Mouse (Mus musculus) WW6 (cell line): ENCODE results near the gene Cggbp1.

Experiments
- DNase-seq: peaks from one replicate; pipeline ENCODE4 v3.0.0-alpha.2; 2013; ENCODE audit warnings: low read depth, low spot score

Gene Cggbp1

DNA sequence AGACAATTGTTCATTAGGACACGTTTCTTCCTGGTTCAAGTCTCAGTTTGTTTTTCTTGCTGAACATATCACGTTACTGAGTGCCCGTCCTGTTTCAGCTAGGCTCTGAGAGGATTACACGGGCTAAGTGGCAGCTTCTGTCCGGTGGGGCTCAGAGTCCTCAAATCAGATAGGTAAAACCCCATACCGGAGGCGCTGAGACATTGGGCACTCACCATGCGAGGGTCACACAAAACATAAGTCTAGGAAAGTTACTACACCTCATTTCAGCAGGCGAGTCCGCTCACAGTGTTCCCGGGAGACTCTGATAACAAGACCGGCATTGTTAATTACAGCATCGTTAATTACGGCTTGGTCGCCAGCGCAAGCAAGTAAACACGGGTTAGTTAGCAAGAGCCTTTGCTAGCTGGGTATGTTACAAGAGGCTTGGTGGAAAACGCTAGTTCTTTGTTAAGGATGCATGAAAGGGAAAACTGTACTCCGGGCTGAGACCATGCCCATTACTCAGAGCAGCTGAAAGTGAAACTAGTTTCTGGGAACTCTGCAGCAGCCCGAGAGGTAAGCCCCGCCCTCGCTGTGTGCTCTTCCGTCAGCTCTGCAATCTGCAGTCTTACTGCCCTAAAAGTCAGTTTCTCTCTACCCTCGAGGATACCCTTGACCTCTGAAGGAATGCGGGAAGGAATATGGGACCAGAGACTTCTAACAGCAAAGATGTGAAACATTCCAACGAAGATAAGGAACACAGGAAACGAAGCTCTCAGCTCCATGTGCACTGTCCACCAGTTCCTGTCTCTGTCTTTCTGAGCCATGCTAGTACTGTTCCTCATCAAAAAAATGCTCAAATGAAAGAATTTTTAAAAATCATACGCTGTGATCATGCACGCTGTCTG is 21.9 kb downstream of the Cggbp1 start:
- no peak for DNase-seq

DNA sequence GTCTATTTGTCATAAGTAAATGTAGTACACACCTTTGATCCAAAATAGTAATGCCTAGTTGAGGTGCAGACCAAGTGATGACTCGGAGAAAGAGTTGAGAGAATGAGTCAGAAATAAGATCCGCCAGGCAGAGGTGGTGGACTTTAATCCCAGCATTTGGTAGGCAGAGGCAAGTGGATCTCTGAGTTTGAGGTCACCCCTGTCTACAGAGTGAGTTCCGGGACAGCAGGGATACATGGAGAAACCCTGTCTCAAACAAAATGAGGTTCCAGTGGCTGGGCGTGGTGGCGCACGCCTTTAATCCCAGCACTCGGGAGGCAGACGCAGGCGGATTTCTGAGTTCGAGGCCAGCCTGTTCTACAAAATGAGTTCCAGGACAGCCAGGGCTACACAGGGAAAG is 23.6 kb downstream of the Cggbp1 start:
- no peak for DNase-seq

DNA sequence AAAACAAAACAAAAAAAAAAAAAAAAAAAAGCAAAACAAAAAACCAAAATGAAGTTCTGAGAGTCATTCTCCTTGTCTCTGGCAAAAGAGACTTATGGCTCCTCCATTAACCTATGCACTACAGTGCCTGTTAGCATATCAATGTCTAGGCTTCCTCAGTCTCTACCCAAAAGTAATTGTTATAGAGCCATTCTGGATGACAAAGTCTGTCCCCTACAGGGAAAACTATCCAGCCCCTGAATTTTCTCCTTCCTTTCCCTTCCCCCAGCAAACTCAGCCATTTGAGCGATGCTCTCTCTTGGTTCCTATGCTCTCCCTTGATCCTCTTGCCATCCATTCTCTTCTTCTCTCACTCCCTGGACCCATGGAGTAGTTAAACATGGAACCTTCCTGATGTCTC is 24.0 kb downstream of the Cggbp1 start:
- DNase-seq: no peak

DNA sequence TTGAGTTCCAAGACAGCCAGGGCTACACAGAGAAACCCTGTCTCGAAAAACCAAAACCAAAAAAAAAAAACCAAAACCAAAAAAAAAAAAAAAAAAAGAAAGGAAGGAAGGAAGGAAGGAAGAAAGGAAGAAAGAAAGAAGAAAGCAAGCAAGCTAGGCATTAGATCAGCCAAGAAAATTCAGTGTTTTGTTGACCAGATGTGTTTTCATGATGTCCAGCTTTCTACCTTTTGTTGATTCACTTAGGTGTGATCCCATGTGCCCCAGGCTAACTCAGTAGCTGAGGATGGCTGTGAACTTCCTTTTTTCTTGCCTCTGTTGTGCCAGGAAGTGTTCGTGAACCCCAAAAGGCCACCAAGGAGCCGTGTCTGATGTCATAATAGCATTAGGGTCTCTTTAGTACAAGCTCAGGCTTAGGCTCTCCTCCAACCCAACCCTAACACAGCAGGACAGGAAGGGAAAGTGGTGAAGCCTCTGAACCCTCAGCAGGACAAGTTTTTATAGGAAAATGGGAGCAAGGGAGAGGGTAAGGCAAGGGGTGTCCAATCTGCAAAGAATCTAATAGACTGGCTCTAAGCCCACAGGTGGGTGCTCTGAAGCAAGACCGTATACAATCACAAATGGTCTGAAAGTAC is 25.0 kb downstream of the Cggbp1 start:
- DNase-seq: no peak

DNA sequence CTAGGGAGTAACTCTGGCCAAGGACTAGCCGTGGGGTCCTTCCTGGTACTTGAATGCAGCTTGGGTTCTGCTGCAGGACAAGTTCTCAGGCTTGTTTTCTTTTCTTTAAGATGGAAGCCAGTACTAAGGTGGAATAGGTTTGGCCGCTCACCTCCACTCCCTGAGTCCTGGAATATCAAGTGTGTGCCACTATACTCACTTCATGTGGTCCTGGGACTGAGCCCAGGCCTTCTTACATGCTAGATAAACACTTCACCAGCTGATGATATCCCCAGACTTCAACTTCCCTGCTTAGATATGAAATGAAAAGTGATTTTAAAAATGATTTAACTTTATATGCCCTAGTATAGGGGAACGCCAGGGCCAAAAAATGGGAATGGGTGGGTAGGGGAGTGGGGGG is 25.5 kb downstream of the Cggbp1 start:
- no peak for DNase-seq

DNA sequence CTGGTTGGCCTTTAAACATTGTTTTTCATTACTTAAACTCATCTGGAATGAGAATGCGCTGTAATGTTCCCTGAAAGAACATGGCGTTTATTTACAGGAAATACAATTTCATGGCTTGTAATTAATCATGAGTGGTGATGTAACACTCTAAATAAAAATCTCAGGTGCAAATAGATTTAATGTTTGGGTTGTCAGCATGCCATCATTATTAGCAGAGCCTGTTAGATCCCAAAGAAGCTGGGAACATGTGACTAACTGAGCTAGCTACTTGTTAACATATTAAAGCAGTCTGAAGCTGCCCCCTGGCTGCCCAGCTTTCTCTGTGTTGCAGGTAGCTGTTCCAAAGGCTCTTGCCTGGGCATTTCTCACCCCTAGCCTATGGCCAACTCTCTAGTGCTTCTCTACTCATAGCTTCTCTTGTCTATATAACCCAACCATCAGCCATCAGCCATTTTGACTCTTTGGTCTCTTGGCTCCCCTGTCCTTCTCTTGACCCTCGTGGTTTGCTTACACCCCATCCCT is 26.9 kb downstream of the Cggbp1 start:
- DNase-seq: no peak

DNA sequence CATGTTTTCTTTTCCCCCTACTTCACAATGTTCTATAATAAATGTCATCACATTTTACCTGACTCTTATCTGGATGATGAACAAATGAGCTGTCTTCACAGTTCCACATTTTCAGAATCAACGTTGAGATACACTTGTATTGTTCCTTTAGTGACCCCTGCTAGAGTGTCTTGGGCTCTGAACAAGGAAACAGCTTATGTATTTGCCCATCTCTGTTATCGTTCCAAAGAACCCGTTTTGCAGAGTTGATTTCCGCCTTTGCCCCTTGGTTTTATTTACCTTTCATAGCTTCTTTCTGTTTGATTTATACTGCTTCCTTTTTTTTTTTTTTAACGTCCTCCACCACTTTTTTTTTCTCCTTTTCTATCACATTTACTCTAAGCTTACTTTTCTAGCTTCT is 27.9 kb downstream of the Cggbp1 start:
- DNase-seq: no peak

DNA sequence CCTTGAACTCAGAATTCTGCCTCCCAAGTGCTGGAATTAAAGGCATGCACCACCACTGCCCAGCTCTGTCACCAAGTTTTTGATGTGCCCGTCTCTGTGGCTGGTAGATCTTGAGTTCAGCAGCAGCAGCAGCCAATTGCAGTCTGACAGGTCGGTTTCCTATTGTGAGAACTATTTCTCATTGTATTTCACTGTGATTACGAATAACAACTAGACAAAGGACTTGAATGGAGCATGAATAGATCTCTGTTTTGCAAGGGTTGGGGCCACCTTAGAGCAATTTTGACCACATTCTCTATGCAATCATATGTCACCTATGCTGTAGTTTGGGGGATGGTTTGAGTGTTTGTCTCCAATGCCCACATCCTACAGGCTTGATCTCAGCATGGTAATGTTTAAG is 29.2 kb downstream of the Cggbp1 start:
- DNase-seq: no peak

DNA sequence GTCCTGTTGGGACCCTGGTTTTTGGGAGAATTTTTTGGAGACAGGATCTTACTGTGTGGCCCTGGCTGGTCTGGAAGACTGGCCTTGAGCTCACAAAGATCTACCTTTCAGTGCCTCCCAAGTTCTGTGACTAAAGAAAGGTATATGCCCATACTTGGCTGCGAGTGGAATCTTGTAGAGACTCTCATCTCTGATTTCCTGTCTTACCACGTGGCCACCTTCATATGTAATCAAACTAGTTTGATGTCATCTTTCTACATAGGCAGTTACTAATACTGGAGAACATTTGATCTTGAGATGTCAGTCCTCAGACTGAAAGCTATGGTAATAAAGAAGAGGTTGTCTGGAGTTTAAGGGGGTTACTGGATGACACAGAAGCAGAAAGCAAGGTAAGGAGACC is 29.6 kb downstream of the Cggbp1 start:
- DNase-seq: no peak

DNA sequence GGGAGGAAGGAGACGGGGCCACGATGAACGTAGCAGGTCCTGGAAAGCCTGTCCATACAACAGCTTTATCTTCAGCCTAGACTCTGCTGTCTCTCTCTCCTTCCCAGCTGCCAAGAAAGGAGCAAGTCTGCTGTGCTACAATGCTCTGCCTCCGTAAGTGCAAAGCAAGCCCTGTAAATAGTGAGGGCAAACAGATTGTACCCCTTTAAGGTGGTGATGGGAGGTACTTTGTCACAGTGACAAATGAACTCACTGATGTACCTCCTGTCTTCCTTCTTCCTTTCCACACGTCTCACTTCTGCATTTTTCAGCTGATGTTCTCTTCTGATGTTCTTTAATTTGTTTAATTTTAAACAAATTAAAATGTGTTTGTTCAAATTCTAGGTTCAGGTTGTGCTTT is 32.1 kb downstream of the Cggbp1 start:
- DNase-seq: no peak

DNA sequence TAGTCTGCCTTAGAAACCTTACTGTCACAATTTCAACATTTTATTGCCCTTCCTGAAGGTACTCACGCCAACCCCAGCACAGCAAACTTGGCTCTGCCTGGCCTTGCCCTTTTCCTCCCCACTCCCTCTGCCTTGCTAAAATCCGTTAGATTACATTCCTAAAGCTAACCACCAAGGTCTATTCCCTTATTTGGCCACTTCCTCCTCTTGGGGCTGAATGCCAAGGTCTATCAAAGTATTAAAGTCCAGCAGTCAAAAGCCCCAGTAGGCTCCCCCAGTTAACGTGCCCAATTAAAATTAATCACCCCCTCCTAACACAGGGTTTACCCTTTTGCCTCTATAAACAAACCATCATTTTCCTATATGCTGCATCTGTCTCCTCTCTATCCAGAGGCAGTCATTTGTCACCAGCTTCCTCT is 32.6 kb downstream of the Cggbp1 start:
- no peak for DNase-seq

DNA sequence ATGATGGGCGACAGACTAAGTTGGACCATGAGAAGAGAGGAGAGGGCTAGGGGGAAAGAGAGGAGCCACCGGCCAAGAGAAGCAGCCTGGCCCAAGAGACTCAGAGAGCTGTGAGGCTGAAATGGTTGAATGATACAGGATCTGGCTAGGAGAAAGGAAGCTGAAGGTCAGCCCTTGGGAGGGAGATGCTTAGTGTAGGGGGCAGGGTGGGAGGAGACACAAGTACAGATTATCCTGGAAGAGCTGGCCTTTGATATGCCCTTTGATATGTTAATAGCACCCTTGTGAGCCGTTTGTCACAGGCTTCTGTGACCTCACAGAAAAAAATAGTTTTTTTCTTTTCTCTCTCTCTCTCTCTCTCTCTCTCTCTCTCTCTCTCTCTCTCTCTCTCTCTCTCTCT is 33.3 kb downstream of the Cggbp1 start:
- DNase-seq: peak; percentile 84

DNA sequence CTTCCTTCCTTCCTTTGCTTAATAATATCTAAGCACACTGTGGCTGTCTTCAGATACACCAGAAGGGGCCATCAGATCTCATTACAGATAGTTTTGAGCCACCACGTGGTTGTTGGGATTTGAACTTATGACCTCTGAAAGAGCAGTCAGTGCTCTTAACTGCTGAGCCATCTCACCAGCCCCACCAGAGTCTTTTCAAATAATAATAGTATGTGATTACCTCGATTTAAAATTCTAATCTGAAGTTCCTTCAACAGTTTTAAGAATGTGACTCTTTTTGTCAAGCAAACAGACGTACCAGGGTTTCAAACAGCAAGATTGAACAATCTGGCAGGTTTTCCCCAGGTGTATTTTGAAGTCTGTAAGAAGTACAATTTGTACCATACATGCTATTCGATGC is 33.8 kb downstream of the Cggbp1 start:
- no peak for DNase-seq

DNA sequence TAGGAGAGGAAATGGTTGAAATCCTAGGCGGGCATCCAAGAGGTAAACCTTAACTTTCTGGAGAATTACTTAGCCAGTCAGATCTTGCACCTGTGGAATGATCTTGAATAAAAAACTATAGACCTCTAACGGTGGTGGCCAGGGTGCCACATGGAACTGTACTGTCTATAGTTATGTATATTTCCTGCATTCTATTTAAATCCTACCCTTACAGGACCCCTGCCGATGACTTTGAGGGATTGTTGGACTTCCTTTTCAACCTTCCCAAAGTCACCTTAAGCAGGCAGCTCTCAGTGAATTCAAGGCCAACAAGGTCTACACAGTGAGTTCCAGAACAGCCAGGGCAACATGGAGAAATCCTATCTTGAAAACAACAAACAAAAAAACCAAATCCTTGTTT is 37.7 kb downstream of the Cggbp1 start:
- DNase-seq: no peak

DNA sequence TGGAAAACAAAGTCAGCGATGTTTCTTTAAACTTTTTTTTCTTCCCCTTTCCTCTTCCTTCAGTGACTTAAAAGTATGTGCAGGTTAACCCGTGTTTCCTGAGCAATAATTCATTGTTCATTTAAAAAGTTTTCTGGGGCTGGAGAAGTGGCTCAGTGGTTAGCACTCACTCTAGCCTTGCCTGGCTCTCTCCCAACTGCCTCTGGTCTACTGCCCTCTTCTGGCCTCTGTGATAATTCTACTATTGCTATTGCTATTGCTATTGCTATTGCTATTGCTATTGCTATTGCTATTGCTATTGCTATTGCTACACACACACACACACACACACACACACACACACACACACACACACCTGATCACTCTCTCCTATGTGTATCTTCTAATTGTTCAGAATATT is 47.3 kb downstream of the Cggbp1 start:
- DNase-seq: no peak

DNA sequence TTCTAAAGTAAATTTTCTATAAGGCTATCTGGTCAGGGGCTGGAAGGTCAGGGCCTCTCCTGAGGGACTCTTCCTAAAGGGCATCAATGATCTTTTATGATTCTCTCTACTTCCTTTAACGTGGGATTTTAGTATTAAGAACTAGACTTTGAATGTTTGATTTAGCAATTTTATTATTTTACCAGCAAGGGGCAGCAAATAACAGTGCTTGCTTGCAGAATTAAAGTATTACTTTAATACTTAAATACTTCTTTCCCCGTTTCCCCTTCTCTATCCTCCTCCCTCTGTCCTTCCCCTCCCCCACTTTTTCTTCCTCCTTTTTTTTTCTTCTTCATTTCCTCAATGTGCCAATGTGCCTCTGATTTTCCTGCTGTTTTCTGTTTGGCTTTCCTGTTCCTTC is 51.5 kb downstream of the Cggbp1 start:
- DNase-seq: no peak

DNA sequence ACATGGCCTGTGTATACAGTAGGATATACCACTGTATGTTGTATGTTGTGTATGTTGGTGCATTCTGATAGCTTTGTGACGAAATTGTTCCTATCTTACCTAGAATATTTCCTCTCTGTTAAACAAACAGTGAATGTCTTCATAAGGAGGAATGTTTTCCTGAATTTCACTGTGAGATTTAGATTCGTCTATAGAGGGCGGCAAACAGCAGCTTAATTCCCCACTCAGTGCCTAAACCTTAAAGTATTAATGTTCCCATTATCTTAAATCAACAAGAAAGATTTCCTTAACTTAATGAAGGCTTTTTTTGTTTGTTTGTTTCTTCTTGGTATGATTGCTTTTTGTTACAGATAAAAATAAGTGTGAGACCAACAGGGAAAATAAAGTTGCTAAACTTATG is 55.3 kb downstream of the Cggbp1 start:
- no peak for DNase-seq

DNA sequence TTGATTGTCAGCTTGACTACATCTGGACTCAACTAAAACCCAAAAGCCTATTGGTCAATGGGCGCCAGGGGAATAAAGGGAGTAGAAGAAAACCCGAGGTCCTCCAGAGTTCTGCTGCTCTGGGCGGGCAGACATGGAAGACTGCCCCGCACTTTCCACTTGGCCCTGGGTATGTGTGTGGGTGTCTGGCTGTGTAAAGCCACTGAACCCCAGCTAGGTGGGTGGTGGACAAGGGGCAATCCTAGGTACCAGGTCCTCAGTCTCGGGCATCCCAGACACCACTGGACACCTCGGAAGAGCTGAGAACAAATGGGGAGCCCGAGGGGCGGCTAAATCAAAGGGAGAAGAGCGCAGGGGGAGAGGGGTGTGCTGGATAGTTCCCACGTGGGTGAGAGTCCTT is 57.0 kb downstream of the Cggbp1 start:
- no peak for DNase-seq
